Mouse (Mus musculus) ES-Bruce4 (cell line): ENCODE measurements around the gene Lcn6. TPM values are rescaled to one million over a fixed set of nuclear protein-coding genes. Genes with fewer than 3 reads are reported as not detected.
A peak's percentile ranks its signal among the peaks of the same experiment; 100 is the strongest.

ENCODE experiments used
- H3K27ac ChIP-seq: 2 replicates; pipeline ENCODE4 v1.5.1; 2012; ENCODE audit warnings: low read length, inconsistent platforms; ENCODE audit not compliant: insufficient read depth
- H3K27me3 ChIP-seq: 2 replicates; pipeline ENCODE4 v1.6.1; 2012; ENCODE audit warnings: mild to moderate bottlenecking, low read length, inconsistent platforms; ENCODE audit not compliant: control insufficient read depth, poor library complexity, insufficient read depth, severe bottlenecking
- H3K36me3 ChIP-seq: 2 replicates; pipeline ENCODE4 v1.6.1; 2012; ENCODE audit warnings: inconsistent platforms, mild to moderate bottlenecking, low read length, moderate library complexity; ENCODE audit not compliant: control insufficient read depth, poor library complexity, insufficient read depth, severe bottlenecking
- H3K4me1 ChIP-seq: one replicate; pipeline ENCODE4 v1.8.1; 2011; ENCODE audit warnings: low read length; ENCODE audit not compliant: control insufficient read depth, insufficient read depth
- H3K4me3 ChIP-seq: 2 replicates; pipeline ENCODE4 v1.5.1; 2011; ENCODE audit warnings: low read depth, mild to moderate bottlenecking, low read length
- H3K9ac ChIP-seq: 2 replicates; pipeline ENCODE4 v1.6.1; 2012; ENCODE audit warnings: low read depth, mild to moderate bottlenecking, inconsistent platforms; ENCODE audit not compliant: poor library complexity, severe bottlenecking
- H3K9me3 ChIP-seq: replicated peaks from 2 replicates; pipeline ENCODE4 v1.6.1; 2012; ENCODE audit warnings: mild to moderate bottlenecking, low read length, inconsistent platforms; ENCODE audit not compliant: control insufficient read depth, poor library complexity, insufficient read depth, severe bottlenecking
- CTCF ChIP-seq: IDR thresholded peaks from one replicate; pipeline ENCODE4 v1.8.1; 2011; ENCODE audit warnings: low read depth, low read length
- EP300 ChIP-seq: IDR thresholded peaks from 2 replicates; pipeline ENCODE4 v1.6.1; 2011; ENCODE audit warnings: low read depth, low read length; ENCODE audit not compliant: insufficient read depth
- POLR2A ChIP-seq: IDR thresholded peaks from one replicate; pipeline ENCODE4 v1.8.1; 2011; ENCODE audit warnings: low read length; ENCODE audit not compliant: insufficient read depth
- polyA plus RNA-seq: library from polyadenylated mRNA; stranded (reverse); fragments of >200 nt; gene quantifications from 2 replicates; pipeline ENCODE4 v1.2.4, GENCODE M21; 2011; ENCODE audit warnings: low read depth; ENCODE audit not compliant: missing spikeins, insufficient read depth, insufficient read length

Lcn6 gene
- polyA plus RNA-seq, 1 experiment, result not detected

- TF ChIP-seq EP300, result no peak
- TF ChIP-seq CTCF, result no peak
- no peak for TF ChIP-seq POLR2A
- Histone ChIP-seq H3K27me3 (no peaks in the 10 kb centered on the region), H3K27ac (no peak overlapping the region), H3K9ac (no peak overlapping the region), H3K36me3 (no peaks in the 10 kb centered on the region), H3K4me3 (no peak overlapping the region), H3K4me1 (no peaks in the 10 kb centered on the region), H3K9me3 (no peaks in the 10 kb centered on the region)
Measured at GRCm38 (mm10) chr2:25661245-25661970, 15.2 kb upstream of the Lcn6 start.

- Histone ChIP-seq H3K4me3 (no peak overlapping the region), H3K27me3 (no peaks in the 10 kb centered on the region), H3K27ac (no peak overlapping the region), H3K4me1 (no peaks in the 10 kb centered on the region), H3K36me3 (no peaks in the 10 kb centered on the region), H3K9me3 (no peaks in the 10 kb centered on the region), H3K9ac (no peak overlapping the region)
- TF ChIP-seq EP300, result no peak
- no peak for TF ChIP-seq POLR2A
- TF ChIP-seq CTCF, result peak; percentile 73
Measured at GRCm38 (mm10) chr2:25663511-25663910, 13.1 kb upstream of the Lcn6 start.

GRCm38 (mm10) chr2:25664125-25664524 lies 12.5 kb upstream of the Lcn6 start:
- H3K9ac ChIP-seq, result no peak overlapping the region
- TF ChIP-seq CTCF, result no peak
- TF ChIP-seq EP300, result no peak
- no peak for TF ChIP-seq POLR2A
- H3K27me3 ChIP-seq, result no peaks in the 10 kb centered on the region
- no peaks in the 10 kb centered on the region for H3K9me3 ChIP-seq
- H3K4me1 ChIP-seq, result no peaks in the 10 kb centered on the region
- no peaks in the 10 kb centered on the region for H3K36me3 ChIP-seq
- H3K4me3 ChIP-seq, result no peak overlapping the region
- no peak overlapping the region for H3K27ac ChIP-seq

- no peak for TF ChIP-seq CTCF
- TF ChIP-seq POLR2A, result no peak
- H3K27ac ChIP-seq, result no peak overlapping the region
- H3K9ac ChIP-seq, result no peak overlapping the region
- H3K4me3 ChIP-seq, result no peak overlapping the region
- H3K27me3 ChIP-seq, result no peaks in the 10 kb centered on the region
- H3K9me3 ChIP-seq, result no peaks in the 10 kb centered on the region
- H3K36me3 ChIP-seq, result no peaks in the 10 kb centered on the region
- H3K4me1 ChIP-seq, result no peaks in the 10 kb centered on the region
Measured at GRCm38 (mm10) chr2:25666516-25666915, 10.1 kb upstream of the Lcn6 start.

- Histone ChIP-seq H3K9me3 (no peaks in the 10 kb centered on the region), H3K4me1 (no peaks in the 10 kb centered on the region)
Measured at GRCm38 (mm10) chr2:25679559-25679958, 3.0 kb downstream of the Lcn6 start.

GRCm38 (mm10) chr2:25682426-25682825 lies 5.8 kb downstream of the Lcn6 start, which contains the start of gene Lcn10:
Gene Lcn10, plus strand, starts transcription at chr2:25682726.
- H3K27ac ChIP-seq, result no peak within 1 kb of the TSS

More at GRCm38 (mm10) chr2:25679559-25679958, 3.0 kb downstream of the Lcn6 start:
- Histone ChIP-seq H3K27ac (no peak overlapping the region), H3K27me3 (no peaks in the 10 kb centered on the region), H3K36me3 (no peaks in the 10 kb centered on the region), H3K9ac (no peak overlapping the region), H3K4me3 (no peak overlapping the region)
- TF ChIP-seq EP300 (no peak), POLR2A (no peak), CTCF (no peak)

More at GRCm38 (mm10) chr2:25682426-25682825, 5.8 kb downstream of the Lcn6 start, which contains the start of gene Lcn10:
- TF ChIP-seq POLR2A, result no peak
- no peak for TF ChIP-seq EP300
- no peak for TF ChIP-seq CTCF
- no peaks in the 10 kb centered on the region for H3K27me3 ChIP-seq
- no peaks in the 10 kb centered on the region for H3K36me3 ChIP-seq
- H3K9ac ChIP-seq, result no peak within 1 kb of the TSS
- no peak within 1 kb of the TSS for H3K4me3 ChIP-seq
- no peaks in the 10 kb centered on the region for H3K9me3 ChIP-seq
- H3K4me1 ChIP-seq, result no peaks in the 10 kb centered on the region
